Mouse (Mus musculus): Measurements from ENCODE around the gene Pacrg. TPM values are rescaled to one million over a fixed set of nuclear protein-coding genes. Genes with fewer than 3 reads are reported as not detected.

Gene Pacrg
- polyA plus RNA-seq, 1 experiment from 2014 or later, result 22.5 TPM

DNA sequence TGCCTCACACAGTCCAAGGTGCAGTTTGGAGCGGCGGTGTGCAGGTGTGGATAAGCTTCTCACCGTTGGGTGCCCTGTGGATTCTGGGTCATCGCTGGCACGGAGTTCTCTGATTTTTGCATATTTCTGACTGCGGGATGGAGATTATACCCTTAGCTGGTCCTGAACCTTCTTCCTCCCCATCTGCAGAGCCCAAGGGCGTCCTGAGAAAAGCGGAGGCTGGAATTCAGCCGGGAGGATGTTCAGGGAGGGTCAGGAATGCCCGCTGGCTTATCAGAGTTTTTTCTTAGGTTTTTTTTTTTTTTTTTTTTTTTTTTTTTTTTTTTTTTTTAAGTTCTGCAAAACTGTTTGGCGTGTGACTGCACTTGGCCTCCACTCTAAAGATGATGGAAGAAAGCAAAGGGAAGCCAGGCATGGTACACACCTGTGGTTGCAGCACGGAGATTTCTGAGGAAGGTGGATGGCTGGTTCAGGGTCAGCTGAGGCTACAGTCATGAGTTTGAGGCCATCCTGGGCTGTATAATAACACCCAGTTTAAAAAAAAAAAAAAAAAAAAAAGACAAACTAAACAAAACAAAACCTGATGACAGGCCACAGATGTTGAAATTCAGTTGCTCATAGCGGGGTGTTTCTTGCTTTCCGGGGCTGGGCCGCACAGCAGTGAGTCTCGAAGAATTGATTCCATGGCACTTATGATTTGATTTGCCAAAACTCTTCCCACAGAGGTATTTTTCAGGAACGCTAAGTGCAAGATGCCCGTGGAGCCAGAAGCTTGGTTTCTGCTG is 467.9 kb downstream of the Pacrg start:
- Histone ChIP-seq H3K27me3 (ENCODE audit: control insufficient read depth, insufficient read depth, low read depth, low read length) (no peaks in the 10 kb centered on the region), H3K36me3 (ENCODE audit: control insufficient read depth, insufficient read depth, low read length) (no peaks in the 10 kb centered on the region), H3K4me2 (ENCODE audit: low read length) (no peak overlapping the region), H3K4me1 (ENCODE audit: control insufficient read depth, insufficient read depth, low read length) (no peaks in the 10 kb centered on the region), H3K27ac (ENCODE audit: low read length) (no peak overlapping the region), H3K9ac (ENCODE audit: low read depth, low read length) (no peak overlapping the region), H3K9me3 (replicated peaks; ENCODE audit: control insufficient read depth, low read length, poor library complexity, severe bottlenecking) (no peaks in the 10 kb centered on the region), H3K4me3 (ENCODE audit: low read depth, low read length) (no peak overlapping the region)
- ATAC-seq, result no peak
- 66% methylated on average over 18 of the region's 18 CpGs for WGBS

DNA sequence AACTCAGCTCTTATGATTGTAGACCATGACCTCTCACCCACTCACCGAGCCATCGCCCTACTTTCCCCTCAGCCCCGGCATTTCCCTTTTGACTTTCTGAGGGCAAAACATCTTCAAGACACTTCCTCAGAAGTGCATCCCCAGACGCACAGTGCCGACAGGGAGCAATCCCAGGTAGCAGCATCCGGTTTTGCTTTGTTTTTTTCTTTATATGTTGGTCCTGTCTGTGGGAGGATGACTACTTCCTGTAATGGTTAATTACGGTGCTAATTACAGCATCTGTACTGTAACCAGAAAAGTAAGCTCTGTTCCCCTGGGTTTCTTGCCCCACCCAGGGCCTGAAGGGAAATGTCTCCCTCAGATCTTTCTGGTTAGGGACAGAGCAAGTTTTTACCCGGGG is 468.6 kb downstream of the Pacrg start:
- H3K27ac ChIP-seq (ENCODE audit: low read length), result no peak overlapping the region
- WGBS, result 76% methylated on average over 8 of the region's 8 CpGs
- no peak overlapping the region for H3K4me2 ChIP-seq (ENCODE audit: low read length)
- H3K4me1 ChIP-seq (ENCODE audit: control insufficient read depth, insufficient read depth, low read length), result no peaks in the 10 kb centered on the region
- no peaks in the 10 kb centered on the region for H3K9me3 ChIP-seq (replicated peaks; ENCODE audit: control insufficient read depth, low read length, poor library complexity, severe bottlenecking)
- no peak overlapping the region for H3K9ac ChIP-seq (ENCODE audit: low read depth, low read length)
- no peak for ATAC-seq
- H3K27me3 ChIP-seq (ENCODE audit: control insufficient read depth, insufficient read depth, low read depth, low read length), result no peaks in the 10 kb centered on the region
- no peak overlapping the region for H3K4me3 ChIP-seq (ENCODE audit: low read depth, low read length)
- H3K36me3 ChIP-seq (ENCODE audit: control insufficient read depth, insufficient read depth, low read length), result no peaks in the 10 kb centered on the region

DNA sequence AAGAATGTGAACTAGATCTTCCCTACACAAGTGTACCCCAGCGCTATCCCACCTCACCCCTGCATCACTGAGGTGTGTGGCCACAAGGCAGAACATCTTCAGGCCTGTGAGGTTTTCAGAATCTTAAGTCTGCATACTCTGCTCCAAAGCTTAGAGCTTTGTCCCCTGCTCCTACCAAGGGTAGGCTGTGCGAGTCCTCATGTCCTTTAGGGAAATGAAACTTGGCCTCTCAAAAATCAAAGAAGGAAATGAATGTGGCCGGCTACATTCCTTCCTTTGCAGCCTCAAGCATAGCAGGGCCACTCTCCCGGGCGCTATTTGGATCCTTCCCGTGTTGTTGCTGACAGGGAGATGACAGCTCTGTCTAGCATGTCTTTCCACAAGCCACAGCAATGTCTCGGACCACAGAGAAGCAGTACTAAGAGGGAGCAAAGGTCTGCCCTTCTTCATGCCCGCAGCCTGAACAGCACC is 469.4 kb downstream of the Pacrg start:
- Histone ChIP-seq H3K4me1 (ENCODE audit: control insufficient read depth, insufficient read depth, low read length) (no peaks in the 10 kb centered on the region), H3K27me3 (ENCODE audit: control insufficient read depth, insufficient read depth, low read depth, low read length) (no peaks in the 10 kb centered on the region), H3K9ac (ENCODE audit: low read depth, low read length) (no peak overlapping the region), H3K4me2 (ENCODE audit: low read length) (no peak overlapping the region), H3K27ac (ENCODE audit: low read length) (no peak overlapping the region), H3K4me3 (ENCODE audit: low read depth, low read length) (no peak overlapping the region), H3K9me3 (replicated peaks; ENCODE audit: control insufficient read depth, low read length, poor library complexity, severe bottlenecking) (no peaks in the 10 kb centered on the region), H3K36me3 (ENCODE audit: control insufficient read depth, insufficient read depth, low read length) (no peaks in the 10 kb centered on the region)
- WGBS, result 64% methylated on average over 8 of the region's 8 CpGs
- no peak for ATAC-seq

DNA sequence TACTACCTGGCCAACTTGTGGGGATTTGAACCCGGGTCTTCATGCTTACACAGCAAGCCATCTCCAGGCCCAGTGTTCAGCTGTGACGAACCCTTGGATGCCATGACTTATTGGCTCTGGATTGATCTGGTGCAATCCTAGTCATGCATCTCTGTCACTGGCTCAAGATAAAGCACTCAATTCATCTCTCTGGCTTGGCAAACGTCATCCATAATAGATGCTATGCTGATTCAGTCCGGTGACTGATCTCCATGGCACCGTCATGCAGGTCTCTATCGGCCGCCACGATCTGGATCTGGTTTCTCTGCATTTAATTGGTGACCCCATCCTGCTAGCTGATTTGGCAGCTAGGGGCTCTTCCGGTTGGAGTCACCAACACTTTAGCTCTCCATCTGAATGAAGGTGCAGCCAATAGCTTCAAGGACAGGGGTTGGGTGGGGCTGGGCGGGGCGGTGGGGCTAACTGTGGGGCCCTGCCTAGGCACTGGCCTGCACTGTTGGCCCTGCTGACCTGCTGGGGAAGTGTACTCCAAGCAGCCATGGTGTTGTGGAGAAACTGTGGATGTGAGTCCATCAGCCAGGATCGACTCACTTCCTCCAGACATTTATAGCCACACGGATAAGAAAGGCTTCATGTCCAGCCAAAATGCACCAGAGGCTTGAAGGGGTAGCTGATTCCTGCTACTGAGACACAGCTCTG is 470.0 kb downstream of the Pacrg start:
- H3K27ac ChIP-seq (ENCODE audit: low read length), result no peak overlapping the region
- no peak overlapping the region for H3K9ac ChIP-seq (ENCODE audit: low read depth, low read length)
- H3K36me3 ChIP-seq (ENCODE audit: control insufficient read depth, insufficient read depth, low read length), result no peaks in the 10 kb centered on the region
- 86% methylated on average over 13 of the region's 13 CpGs for WGBS
- H3K4me2 ChIP-seq (ENCODE audit: low read length), result no peak overlapping the region
- H3K4me3 ChIP-seq (ENCODE audit: low read depth, low read length), result no peak overlapping the region
- ATAC-seq, result no peak
- H3K9me3 ChIP-seq (replicated peaks; ENCODE audit: control insufficient read depth, low read length, poor library complexity, severe bottlenecking), result no peaks in the 10 kb centered on the region
- no peaks in the 10 kb centered on the region for H3K4me1 ChIP-seq (ENCODE audit: control insufficient read depth, insufficient read depth, low read length)
- no peaks in the 10 kb centered on the region for H3K27me3 ChIP-seq (ENCODE audit: control insufficient read depth, insufficient read depth, low read depth, low read length)

DNA sequence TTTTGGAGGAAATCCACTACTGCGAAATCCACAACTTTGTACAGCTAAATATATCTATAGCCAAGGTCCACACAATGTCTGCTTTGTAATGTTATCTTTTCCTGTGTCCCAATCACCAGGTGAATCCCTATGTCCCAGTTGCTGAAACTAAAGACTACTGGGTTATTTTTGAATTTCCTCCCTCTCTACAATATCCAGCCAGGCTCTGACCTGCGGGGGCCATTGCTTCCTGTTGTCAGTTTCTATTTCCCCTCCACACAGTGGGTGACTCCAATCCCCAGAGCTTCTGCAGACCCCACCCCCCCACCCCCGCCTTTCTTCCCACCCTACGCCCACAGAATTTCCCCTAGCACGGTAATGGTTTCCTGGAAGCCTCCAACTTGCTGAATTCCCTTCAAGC is 473.1 kb downstream of the Pacrg start:
- Histone ChIP-seq H3K4me3 (ENCODE audit: low read depth, low read length) (no peak overlapping the region), H3K4me1 (ENCODE audit: control insufficient read depth, insufficient read depth, low read length) (no peaks in the 10 kb centered on the region), H3K27ac (ENCODE audit: low read length) (no peak overlapping the region), H3K9me3 (replicated peaks; ENCODE audit: control insufficient read depth, low read length, poor library complexity, severe bottlenecking) (no peaks in the 10 kb centered on the region), H3K9ac (ENCODE audit: low read depth, low read length) (no peak overlapping the region), H3K4me2 (ENCODE audit: low read length) (no peak overlapping the region), H3K27me3 (ENCODE audit: control insufficient read depth, insufficient read depth, low read depth, low read length) (no peaks in the 10 kb centered on the region), H3K36me3 (ENCODE audit: control insufficient read depth, insufficient read depth, low read length) (no peaks in the 10 kb centered on the region)
- 88% methylated on average over 5 of the region's 5 CpGs for WGBS
- ATAC-seq, result no peak

DNA sequence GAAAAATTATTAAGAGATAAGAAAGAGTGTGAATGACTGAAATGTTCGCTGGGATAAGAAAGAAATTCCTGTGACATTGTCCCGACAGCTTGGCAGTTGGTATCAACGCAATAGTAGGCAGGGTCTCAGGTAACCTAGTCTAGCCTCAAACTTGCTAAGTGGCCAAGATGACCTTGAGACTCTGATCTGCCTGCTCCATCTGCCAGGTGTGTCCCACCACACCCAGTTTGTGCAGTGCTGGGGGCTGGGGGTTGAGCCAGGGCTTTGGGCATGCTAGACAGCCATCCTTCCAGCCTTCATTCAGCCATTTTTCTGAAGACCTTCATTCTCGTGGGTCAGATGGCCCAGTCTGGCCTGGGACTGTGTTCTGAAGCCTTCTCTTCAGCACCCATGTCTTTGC is 473.5 kb downstream of the Pacrg start:
- WGBS, result 92% methylated on average over 4 of the region's 4 CpGs
- Histone ChIP-seq H3K4me2 (ENCODE audit: low read length) (no peak overlapping the region), H3K27ac (ENCODE audit: low read length) (no peak overlapping the region), H3K36me3 (ENCODE audit: control insufficient read depth, insufficient read depth, low read length) (no peaks in the 10 kb centered on the region), H3K4me1 (ENCODE audit: control insufficient read depth, insufficient read depth, low read length) (no peaks in the 10 kb centered on the region), H3K4me3 (ENCODE audit: low read depth, low read length) (no peak overlapping the region), H3K9ac (ENCODE audit: low read depth, low read length) (no peak overlapping the region), H3K27me3 (ENCODE audit: control insufficient read depth, insufficient read depth, low read depth, low read length) (no peaks in the 10 kb centered on the region), H3K9me3 (replicated peaks; ENCODE audit: control insufficient read depth, low read length, poor library complexity, severe bottlenecking) (no peaks in the 10 kb centered on the region)
- no peak for ATAC-seq

DNA sequence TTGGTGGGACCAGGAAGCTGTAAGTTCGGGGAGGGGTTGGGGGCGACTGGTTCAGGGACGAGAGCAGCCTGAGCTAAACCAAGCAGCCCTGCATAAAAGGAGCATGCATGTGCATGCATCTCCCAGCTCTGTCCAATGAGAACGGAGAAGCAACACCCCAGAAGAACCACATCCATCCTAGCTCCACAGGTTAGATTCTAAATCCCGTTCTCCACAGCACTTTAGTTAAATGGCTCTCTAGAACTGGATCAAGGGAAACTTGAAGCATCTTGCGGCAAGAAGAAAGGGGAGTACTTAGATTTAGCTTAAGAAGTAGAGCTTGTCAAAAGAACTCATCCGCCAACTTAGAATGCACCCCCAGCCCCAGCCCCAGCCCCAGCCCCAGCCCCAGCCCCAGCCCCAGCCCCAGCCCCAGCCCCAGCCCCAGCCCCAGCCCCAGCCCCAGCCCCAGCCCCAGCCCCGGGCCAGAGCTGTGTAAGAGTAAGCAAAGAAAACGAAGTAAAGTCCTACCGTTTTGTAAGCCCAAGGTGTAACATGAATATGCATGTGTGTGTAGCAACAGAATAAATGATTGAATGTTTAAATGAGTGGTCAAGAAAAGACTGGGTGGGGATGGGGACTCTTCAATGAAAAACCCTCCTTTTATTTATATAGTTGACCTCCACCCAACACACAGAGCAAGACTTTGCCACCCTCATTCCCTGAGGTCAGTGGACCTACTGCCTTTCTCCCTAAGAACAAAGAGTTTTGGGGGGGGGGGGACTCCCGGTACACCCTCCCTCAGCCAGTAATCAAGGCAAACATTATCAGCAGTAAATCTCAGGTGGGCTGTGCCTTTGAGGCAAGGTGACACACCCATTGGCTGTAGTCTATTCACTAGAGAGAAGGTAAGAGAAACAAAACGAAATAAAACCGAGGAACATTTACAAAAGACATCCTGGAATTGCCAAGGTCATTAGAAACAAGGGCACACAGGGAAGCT is 474.3 kb downstream of the Pacrg start:
- no peaks in the 10 kb centered on the region for H3K9me3 ChIP-seq (replicated peaks; ENCODE audit: control insufficient read depth, low read length, poor library complexity, severe bottlenecking)
- no peaks in the 10 kb centered on the region for H3K36me3 ChIP-seq (ENCODE audit: control insufficient read depth, insufficient read depth, low read length)
- no peak overlapping the region for H3K27ac ChIP-seq (ENCODE audit: low read length)
- H3K4me2 ChIP-seq (ENCODE audit: low read length), result no peak overlapping the region
- H3K9ac ChIP-seq (ENCODE audit: low read depth, low read length), result no peak overlapping the region
- H3K4me1 ChIP-seq (ENCODE audit: control insufficient read depth, insufficient read depth, low read length), result no peaks in the 10 kb centered on the region
- no peaks in the 10 kb centered on the region for H3K27me3 ChIP-seq (ENCODE audit: control insufficient read depth, insufficient read depth, low read depth, low read length)
- WGBS, result 65% methylated on average over 13 of the region's 13 CpGs
- no peak for ATAC-seq
- no peak overlapping the region for H3K4me3 ChIP-seq (ENCODE audit: low read depth, low read length)

DNA sequence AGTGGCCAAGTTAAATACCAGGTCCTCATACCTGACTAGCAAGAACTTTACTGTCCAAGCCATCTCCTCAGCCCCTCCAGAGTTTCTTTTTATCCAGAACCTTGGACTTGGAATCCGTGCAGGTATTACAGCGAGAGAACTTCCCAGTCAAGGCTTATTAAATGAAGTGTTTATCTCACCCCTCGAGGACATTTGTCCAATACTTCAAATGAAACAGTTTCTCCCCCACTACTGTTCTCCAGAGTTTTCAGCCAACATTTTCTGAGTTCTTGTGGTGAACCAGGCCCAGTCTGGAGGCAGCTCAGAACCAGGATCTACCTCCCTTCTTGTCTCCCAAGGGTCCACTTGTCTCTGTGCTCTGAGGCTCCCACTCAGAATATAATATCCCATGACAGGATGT is 477.0 kb downstream of the Pacrg start:
- Histone ChIP-seq H3K4me3 (ENCODE audit: low read depth, low read length) (no peak overlapping the region), H3K4me1 (ENCODE audit: control insufficient read depth, insufficient read depth, low read length) (no peaks in the 10 kb centered on the region), H3K9me3 (replicated peaks; ENCODE audit: control insufficient read depth, low read length, poor library complexity, severe bottlenecking) (no peaks in the 10 kb centered on the region), H3K27me3 (ENCODE audit: control insufficient read depth, insufficient read depth, low read depth, low read length) (no peaks in the 10 kb centered on the region), H3K4me2 (ENCODE audit: low read length) (no peak overlapping the region), H3K27ac (ENCODE audit: low read length) (no peak overlapping the region), H3K9ac (ENCODE audit: low read depth, low read length) (no peak overlapping the region), H3K36me3 (ENCODE audit: control insufficient read depth, insufficient read depth, low read length) (no peaks in the 10 kb centered on the region)
- 96% methylated on average over 3 of the region's 3 CpGs for WGBS
- ATAC-seq, result no peak

Data from midbrain, embryonic 16.5 days (tissue).